ENCODE assay signal across 11 mouse cellular contexts in the genomic region with DNA sequence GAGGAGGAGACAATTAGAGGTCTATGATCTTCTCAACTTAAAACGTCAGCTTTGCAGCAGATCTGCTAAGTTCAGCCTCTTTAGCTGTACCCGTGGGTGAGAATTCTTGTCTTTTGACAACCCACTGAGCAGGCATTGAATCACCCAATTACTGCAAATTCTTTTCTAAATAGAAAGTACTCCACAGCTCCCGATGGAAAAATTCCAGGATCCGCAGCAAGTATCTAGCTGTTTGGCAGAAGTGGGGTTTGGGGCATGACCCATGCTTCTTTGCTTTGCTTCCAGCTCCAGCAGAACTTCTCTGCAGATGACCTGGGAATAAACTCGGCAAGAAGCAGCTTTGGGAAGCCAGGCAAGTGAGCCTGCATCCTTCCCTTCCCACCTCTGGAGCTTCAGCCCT. TPM values are rescaled to one million over a fixed set of nuclear protein-coding genes. Genes with fewer than 3 reads are reported as not detected.
A peak's percentile ranks its signal among the peaks of the same experiment; 100 is the strongest.
DNase-seq lines count a peak whose midpoint lies in the region; ATAC-seq and TF ChIP-seq lines count a peak whose summit lies in the region.
"Had no signal": no experiment of that assay in that cellular context is flagged by ENCODE, and none has a peak within 500 bp of the region (broad histone marks: within the 10 kb centered on the region; RNA-seq: fewer than 3 reads in every experiment).

No protein-coding gene starts in this region.

- no peak overlapping the region for H3K4me2 ChIP-seq in intestine, embryonic 14.5 days (ENCODE audit: low read length)
- H3K4me2 ChIP-seq in intestine, postnatal 0 days (replicated peaks; ENCODE audit: low read depth), result no peak overlapping the region
- H3K4me2 ChIP-seq: neural tube, embryonic 13.5 days had no signal

- no peak for ATAC-seq in intestine, embryonic 14.5 days (replicated peaks; ENCODE audit: low FRiP score, low TSS enrichment, low read depth)
- ATAC-seq in intestine, postnatal 0 days, result no peak

- no peaks in the 10 kb centered on the region for H3K4me1 ChIP-seq in intestine, embryonic 14.5 days (replicated peaks; ENCODE audit: control insufficient read depth, insufficient read depth, low read length)
- no peaks in the 10 kb centered on the region for H3K4me1 ChIP-seq in intestine, postnatal 0 days (replicated peaks; ENCODE audit: control insufficient read depth, insufficient read depth, low read length)

- H3K36me3 ChIP-seq in intestine, embryonic 14.5 days (ENCODE audit: control insufficient read depth, insufficient read depth, low read length), result no peaks in the 10 kb centered on the region
- H3K36me3 ChIP-seq in intestine, postnatal 0 days (ENCODE audit: control insufficient read depth, insufficient read depth), result no peaks in the 10 kb centered on the region
- H3K36me3 ChIP-seq: neural tube, embryonic 13.5 days had no signal

- no peak for TF ChIP-seq CTCF in intestine, postnatal 0 days (IDR thresholded peaks at IDR 0.05; ENCODE audit: low read depth)

- H3K9me3 ChIP-seq in intestine, embryonic 14.5 days (ENCODE audit: control insufficient read depth, low read length), result no peaks in the 10 kb centered on the region
- no peaks in the 10 kb centered on the region for H3K9me3 ChIP-seq in intestine, postnatal 0 days (ENCODE audit: control insufficient read depth)
- H3K9me3 ChIP-seq: neural tube, embryonic 13.5 days had no signal

- WGBS in intestine, embryonic 14.5 days, result 34% methylated on average over 5 of the region's 5 CpGs
- WGBS in intestine, postnatal 0 days, result 38% methylated on average over 5 of the region's 5 CpGs

- intact Hi-C loops in gastrocnemius, postnatal 36 days (cut with DNase I), result loop anchor here (5.0 kb wide), 1 partner anchor 129 kb away; no protein-coding TSS in a partner anchor

- H3K4me3 ChIP-seq in intestine, embryonic 14.5 days (ENCODE audit: low read depth, low read length), result no peak overlapping the region
- H3K4me3 ChIP-seq in intestine, postnatal 0 days (ENCODE audit: low read depth, low read length), result no peak overlapping the region
- H3K4me3 ChIP-seq: neural tube, embryonic 13.5 days had no signal

- H3K27ac ChIP-seq in intestine, embryonic 14.5 days (ENCODE audit: low read depth), result no peak overlapping the region
- no peak overlapping the region for H3K27ac ChIP-seq in intestine, postnatal 0 days (ENCODE audit: low read depth, low read length)
- H3K27ac ChIP-seq: neural tube, embryonic 13.5 days had no signal

- H3K27me3 ChIP-seq in intestine, embryonic 14.5 days (replicated peaks; ENCODE audit: control insufficient read depth, insufficient read depth, low read length), result no peaks in the 10 kb centered on the region
- H3K27me3 ChIP-seq in intestine, postnatal 0 days (replicated peaks; ENCODE audit: control insufficient read depth, insufficient read depth, low read length), result no peaks in the 10 kb centered on the region
- H3K27me3 ChIP-seq: CH12.LX; neural tube, embryonic 13.5 days had no signal

- H3K9ac ChIP-seq in intestine, embryonic 14.5 days (ENCODE audit: low read length), result no peak overlapping the region
- H3K9ac ChIP-seq in intestine, postnatal 0 days (ENCODE audit: low read depth, low read length), result no peak overlapping the region
- H3K9ac ChIP-seq: neural tube, embryonic 13.5 days had no signal

- peak; percentile 46 for DNase-seq in intestine, embryonic 14.5 days (ENCODE audit: low spot score)
- peak; percentile 90 for DNase-seq in NIH3T3 (ENCODE audit: low read depth)
- peak; percentile 38 for DNase-seq in kidney, postnatal 14 days
- peak; percentile 72 for DNase-seq in lung, postnatal 10 days
- no peak for DNase-seq in gastrocnemius, adult 18-20 months (ENCODE audit: low spot score)
- DNase-seq in B cell, adult 2 months, result no peak
- no peak for DNase-seq in gastrocnemius, postnatal 36 days
- DNase-seq: cerebellum, adult 2 months had no signal

RNA-seq across cellular contexts. Expression of a gene that starts 9.8 kb away (rescaled TPM):
- not detected in 2 replicates for polyA plus RNA-seq in intestine, embryonic 14.5 days (2014; fragmentation: Nextera tagmentation; extraction: Ambion mirVana)
- not detected in 2 replicates for polyA plus RNA-seq in intestine, postnatal 0 days (2015; fragmentation: Nextera tagmentation; extraction: Ambion mirVana)
- under 1 TPM in 1 of 2 experiments, not detected in 1; 0.05 TPM for total RNA-seq in gastrocnemius, adult 18-20 months (2021)
- not detected for total RNA-seq in gastrocnemius, postnatal 36 days (2021)
- total RNA-seq: CH12.LX had no signal
- polyA plus RNA-seq: cerebellum, adult 2 months; neural tube, embryonic 13.5 days had no signal

RNA-seq across cellular contexts. Expression of a gene that starts 25.3 kb away (rescaled TPM):
- 4.7 and 5.1 TPM in 2 replicates for polyA plus RNA-seq in intestine, embryonic 14.5 days (2014; fragmentation: Nextera tagmentation; extraction: Ambion mirVana)
- polyA plus RNA-seq in intestine, postnatal 0 days (2015; fragmentation: Nextera tagmentation; extraction: Ambion mirVana), result 3.3 and 3.7 TPM in 2 replicates
- total RNA-seq in gastrocnemius, adult 18-20 months (2021), result 100 to 1,000 TPM; 138 to 152 TPM
- total RNA-seq in gastrocnemius, postnatal 36 days (2021), result 100 to 1,000 TPM in 1 of 2 experiments, 10 to 100 TPM in 1; 92.3 to 128 TPM
- total RNA-seq: CH12.LX had no signal

Comparison
In these comparisons a context has a peak if more than half of its experiments do, and no peak if none do; other contexts are left out.
1. DNase-seq: peak in intestine, embryonic 14.5 days (single experiment), NIH3T3 (single experiment), kidney, postnatal 14 days (single experiment) and lung, postnatal 10 days (single experiment); none in gastrocnemius, adult 18-20 months (single experiment), B cell, adult 2 months (0 of 2) and gastrocnemius, postnatal 36 days (0 of 2).